Mouse (Mus musculus) fibroblast of lung, adult 2 months (primary cell): ENCODE results near the gene Mtcl1.
A peak's percentile ranks its signal among the peaks of the same experiment; 100 is the strongest.
"Not testable (repeated sequence)": the region's sequence is repeated elsewhere in the genome, so short reads cannot be mapped to it uniquely, and the experiment has no call there.

Experiments used
- DNase-seq: peaks from one replicate; pipeline ENCODE4 v3.0.0-alpha.2; 2011; ENCODE audit warnings: low read depth

The Mtcl1 gene

DNA sequence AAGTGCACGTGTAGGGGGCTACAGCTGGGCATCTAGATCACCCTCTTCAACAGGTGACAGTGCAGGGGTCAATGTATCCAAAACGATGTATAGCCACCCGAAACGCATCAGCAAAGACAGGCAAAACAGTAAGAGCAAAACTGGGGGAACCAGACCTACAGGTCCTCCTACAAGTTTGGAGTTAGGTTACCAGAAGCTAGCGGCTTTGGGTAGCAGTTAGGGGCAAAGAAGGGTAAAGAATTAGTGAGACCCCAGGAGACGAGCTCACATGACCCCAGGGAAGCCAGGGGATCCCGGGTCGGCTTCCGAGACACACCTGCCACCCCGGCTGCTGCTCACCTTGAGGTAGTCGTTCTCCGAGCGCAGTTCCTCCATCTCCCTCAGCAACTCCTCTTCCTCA, 1.6 kb downstream of the Mtcl1 start:
- no peak for DNase-seq

DNA sequence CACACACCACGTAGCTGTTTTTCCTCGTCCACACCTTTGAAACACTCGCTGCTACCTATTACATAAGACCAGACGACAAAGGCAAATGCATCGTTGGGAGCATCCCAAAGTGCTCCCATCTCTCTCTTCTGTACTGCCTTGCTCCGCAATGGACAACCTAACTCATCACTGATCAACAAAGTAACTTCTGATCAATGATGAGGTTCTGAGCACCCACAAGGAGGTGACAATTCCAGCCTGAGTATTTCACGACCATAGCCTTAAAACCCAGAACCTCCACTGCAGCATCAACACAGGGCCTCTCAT, 2.6 kb downstream of the Mtcl1 start:
- no peak for DNase-seq

GRCm38 (mm10) chr17:66446196-66447006, 3.1 kb downstream of the Mtcl1 start:
- no peak for DNase-seq

GRCm38 (mm10) chr17:66444059-66444700, 5.4 kb downstream of the Mtcl1 start:
- no peak for DNase-seq

GRCm38 (mm10) chr17:66439888-66440287, 9.7 kb downstream of the Mtcl1 start:
- DNase-seq, result no peak

DNA sequence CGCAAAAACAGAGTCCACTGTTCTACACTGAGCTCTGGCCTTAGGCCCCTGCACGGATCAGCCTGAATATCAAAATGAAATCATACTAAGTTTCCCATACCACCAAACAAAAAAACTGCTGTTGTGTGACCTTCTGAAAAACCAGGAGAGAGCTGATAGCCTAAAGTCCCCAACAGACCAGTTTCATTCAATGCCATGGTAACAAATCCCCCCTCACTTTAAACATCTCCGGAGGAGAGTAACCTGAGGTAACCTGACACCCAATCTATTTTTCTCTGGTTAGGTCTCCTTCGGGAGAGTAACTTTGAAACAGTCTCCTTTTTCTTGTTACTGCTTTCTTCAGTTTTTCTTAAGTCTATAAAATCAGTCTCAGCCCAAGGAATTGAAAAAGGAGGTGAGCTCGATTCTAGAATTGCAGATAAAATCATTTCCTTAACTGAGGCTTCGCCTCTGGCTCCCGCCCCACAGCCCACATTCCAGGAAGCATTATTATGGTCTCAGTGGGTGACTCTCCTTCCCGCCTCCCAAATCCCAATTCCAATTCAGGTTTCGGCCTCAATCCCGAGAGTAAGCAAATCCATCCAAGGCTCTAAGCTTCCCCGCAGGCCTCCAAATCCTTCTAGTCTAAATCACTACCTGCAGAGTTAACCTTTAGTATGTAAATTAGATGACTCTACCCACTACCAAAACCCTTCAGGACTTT, 10.3 kb downstream of the Mtcl1 start:
- DNase-seq, result no peak

DNA sequence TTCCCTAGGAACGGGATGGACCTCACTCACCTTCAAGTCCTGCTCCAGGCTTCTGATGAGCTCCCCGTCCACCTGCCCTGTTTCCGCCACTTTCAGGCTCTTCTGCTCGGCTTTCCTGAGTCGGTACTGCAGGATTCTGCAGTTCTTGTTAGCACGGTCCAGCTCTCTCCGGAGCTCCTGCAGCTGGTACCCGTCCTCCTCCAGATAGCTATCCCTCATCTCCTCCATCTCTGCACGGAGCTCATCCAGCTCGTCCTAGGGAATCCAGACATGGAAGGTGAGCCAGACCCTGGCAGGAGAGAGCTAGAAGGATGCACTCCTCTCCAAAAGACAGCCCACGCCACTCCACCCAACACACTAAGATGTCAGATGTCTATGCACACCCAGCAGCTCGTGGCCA, 11.4 kb downstream of the Mtcl1 start:
- no peak for DNase-seq

GRCm38 (mm10) chr17:66436811-66437210, 12.7 kb downstream of the Mtcl1 start:
- DNase-seq, result no peak

GRCm38 (mm10) chr17:66435982-66436381, 13.6 kb downstream of the Mtcl1 start:
- no peak for DNase-seq

GRCm38 (mm10) chr17:66435007-66435406, 14.5 kb downstream of the Mtcl1 start:
- no peak for DNase-seq

DNA sequence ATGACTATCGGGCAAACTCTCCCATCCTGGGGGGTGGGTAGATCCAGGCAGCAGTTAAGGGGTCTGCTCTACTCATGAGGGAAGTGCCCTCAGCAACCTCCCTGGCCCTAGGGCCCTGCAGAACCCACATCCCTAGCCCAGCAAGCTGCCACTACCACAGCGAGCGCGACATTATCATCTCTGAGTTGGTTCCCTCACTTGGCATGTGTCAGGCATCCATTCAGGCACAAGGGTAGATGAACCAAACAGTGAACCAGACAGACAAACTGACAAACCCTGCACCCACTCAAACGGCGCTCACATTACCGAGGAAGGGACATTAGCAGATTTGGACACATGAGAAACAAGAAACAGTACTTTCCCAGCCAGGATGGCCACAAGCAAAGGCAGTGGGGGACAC, 15.0 kb downstream of the Mtcl1 start:
- no peak for DNase-seq

DNA sequence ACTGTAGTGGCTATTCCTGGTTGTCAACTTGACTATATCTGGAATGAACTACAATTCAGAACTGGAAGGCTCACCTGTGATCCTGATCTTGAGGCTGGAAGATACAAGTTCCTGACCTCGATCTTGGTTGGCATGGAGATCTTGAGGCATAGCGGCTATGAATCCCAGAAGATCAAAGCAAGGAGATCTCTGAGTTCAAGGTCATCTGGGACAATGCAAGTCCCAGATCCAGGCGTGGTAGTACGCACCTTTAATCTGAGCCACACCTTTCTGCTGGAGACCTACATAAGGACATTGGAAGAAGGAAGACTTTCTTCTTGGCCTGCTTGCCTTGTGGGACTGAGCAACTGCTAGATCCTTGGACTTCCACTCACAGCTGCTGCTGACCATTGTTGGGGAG, 24.9 kb downstream of the Mtcl1 start:
- DNase-seq, result not testable (repeated sequence)

- DNase-seq, result no peak
Measured at GRCm38 (mm10) chr17:66419421-66419820, 30.1 kb downstream of the Mtcl1 start.

DNA sequence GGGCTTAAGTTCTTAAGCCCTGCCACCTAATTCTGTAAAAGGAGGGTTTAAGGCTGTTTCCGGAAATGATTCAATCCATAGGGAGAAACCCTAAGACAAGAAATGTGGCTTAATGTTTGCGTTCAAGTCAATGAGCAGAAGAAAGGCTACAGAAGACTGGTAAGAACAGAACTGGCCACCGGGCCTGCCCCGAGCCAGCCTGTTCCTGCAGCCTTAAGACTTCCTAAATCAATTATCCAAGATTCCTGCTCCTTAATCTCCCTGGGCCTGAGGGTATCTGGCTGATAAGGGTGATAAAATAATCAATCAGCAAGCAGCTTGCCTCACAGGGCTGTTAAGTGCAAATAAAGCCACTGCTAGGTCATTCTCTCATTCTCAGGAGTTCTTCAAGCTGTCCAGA, 31.8 kb downstream of the Mtcl1 start:
- no peak for DNase-seq

DNA sequence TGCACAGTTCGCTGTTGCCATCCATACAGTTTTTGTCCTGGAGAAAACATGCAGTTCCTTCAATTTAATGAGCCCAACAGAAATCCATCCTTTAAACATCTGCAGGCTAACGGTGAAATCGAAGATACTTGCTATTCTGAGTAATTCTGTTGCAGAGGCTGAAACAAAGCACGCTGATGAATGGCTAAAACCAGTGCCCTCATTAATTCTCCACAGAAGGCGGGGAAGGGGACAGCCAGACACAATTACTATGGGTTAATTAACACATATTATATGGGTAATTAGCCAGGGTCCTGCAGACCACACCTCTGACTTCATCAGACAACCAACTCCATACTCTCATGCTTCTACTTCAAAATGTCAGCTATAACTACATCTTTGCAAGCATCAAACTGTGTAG, 32.2 kb downstream of the Mtcl1 start:
- DNase-seq, result no peak

GRCm38 (mm10) chr17:66416841-66417313, 32.7 kb downstream of the Mtcl1 start:
- peak; percentile 37 for DNase-seq

GRCm38 (mm10) chr17:66416436-66416835, 33.1 kb downstream of the Mtcl1 start:
- DNase-seq, result no peak

DNA sequence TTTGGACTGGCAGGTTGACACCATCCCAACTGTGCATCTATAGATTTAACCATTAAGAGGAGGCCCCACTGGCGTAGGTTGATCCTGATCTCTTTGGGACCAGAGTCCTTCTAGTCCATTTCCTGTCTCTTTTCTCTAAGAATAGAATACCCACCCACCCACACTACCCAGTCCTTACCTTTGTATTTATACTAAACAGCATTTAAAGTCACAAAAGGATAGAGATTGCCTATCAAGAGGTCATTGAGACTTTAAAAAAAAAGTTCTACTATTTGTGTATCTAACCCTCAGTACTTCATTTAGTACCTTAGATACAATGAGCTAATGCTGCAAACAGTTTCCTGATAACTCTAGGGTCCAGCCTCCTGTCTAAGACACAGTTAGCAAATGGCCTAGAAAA, 35.2 kb downstream of the Mtcl1 start:
- no peak for DNase-seq

- no peak for DNase-seq
Measured at GRCm38 (mm10) chr17:66412155-66412970, 37.2 kb downstream of the Mtcl1 start.

DNA sequence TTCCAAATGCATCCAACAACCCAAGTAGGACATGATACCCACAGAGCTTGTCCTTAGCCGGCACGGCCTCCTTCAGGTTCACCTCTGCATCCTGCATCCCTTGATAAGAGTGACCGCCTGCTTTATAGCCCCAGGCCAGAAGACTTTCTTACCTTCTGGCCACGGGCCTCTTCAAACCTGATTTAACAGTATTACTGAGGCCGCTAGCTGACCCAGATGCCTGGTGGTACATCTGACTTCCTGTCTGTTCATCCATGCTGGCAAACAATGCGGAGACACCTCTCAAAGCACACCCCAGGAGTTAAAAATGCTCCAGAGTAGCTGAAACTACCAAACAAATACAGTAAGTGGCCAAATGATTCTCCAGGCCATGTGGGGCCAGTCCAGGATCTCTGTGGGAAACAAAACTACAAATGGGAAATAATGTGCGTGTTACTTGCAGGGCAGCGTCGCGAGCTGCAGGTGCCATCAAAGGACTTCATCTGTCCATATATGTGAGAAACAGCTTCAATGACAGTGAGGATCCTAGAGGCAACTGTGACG, 38.6 kb downstream of the Mtcl1 start:
- DNase-seq, result no peak

GRCm38 (mm10) chr17:66409070-66409605, 40.4 kb downstream of the Mtcl1 start:
- DNase-seq, result no peak

DNA sequence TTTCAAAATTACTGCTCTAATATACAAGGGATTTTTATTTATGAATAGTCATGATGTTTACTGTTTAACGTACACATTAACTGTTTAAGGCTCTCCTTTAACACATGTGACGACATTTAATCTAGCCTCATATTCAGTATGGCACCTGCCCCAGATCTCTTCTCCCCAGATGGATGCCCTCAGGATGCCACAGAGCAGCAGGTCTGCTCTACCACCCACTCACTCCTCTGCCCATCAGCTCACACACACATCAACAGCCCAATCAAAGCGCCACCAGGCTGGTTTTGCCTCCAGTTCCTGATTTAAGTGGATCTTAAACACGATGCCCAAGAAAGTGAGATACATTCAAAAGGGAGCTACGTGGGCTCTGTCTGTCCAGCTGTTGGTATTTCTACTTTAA, 41.1 kb downstream of the Mtcl1 start:
- DNase-seq, result no peak
